Mouse (Mus musculus): ENCODE data around the gene AC124108.1. TPM values are rescaled to one million over a fixed set of nuclear protein-coding genes. Genes with fewer than 3 reads are reported as not detected.

Gene AC124108.1
- polyA plus RNA-seq, 1 experiment from 2014 or later: not detected

GRCm38 (mm10) chr1:132254467-132254866, 63.2 kb downstream of the AC124108.1 start:
- Histone ChIP-seq H3K4me3 (ENCODE audit: control insufficient read depth in 1 of 2, insufficient read depth in 1 of 2, low read depth in 1 of 2, low read length in 2 of 2) (no peak overlapping the region), H3K9me3 (ENCODE audit: control insufficient read depth, low read length) (no peaks in the 10 kb centered on the region), H3K4me1 (ENCODE audit: control insufficient read depth in 2 of 2, insufficient read depth in 2 of 2, low read length in 2 of 2) (no peaks in the 10 kb centered on the region), H3K36me3 (ENCODE audit: control insufficient read depth, insufficient read depth, low read length) (no peaks in the 10 kb centered on the region), H3K27me3 (ENCODE audit: control insufficient read depth, insufficient read depth, low read length) (no peaks in the 10 kb centered on the region), H3K27ac (replicated peaks in 1 of 2; ENCODE audit: control insufficient read depth in 1 of 2, insufficient read depth in 1 of 2, low read depth in 2 of 2, low read length in 2 of 2) (no peak overlapping the region), H3K9ac (ENCODE audit: low read length) (no peak overlapping the region), H3K4me2 (ENCODE audit: low read length) (no peak overlapping the region)
- ATAC-seq (ENCODE audit: insufficient number of reproducible peaks, insufficient read depth, low FRiP score, low read depth): no peak
- WGBS: 82% methylated on average over 6 of the region's 6 CpGs

MicroRNA genes within 50 kb of the gene (microRNA counts, 519-probe panel; counts per million panel counts)
- 322 counts per million, percentile 70 among the panel's probes with 10 or more counts for microRNA mmu-miR-135b

Small RNA genes within 50 kb of the gene (microRNA-seq; reads per million reads assigned to microRNA genes)
- 3.6 reads per million, percentile 9 among the genes with 10 or more reads in this experiment for gene Mir135b

Other genes with a start within 250 kb of the AC124108.1 start
- 3.1 and 3.7 TPM in 2 replicates for gene Slc45a3, start 228.5 kb upstream of the AC124108.1 start, polyA plus RNA-seq (2014; fragmentation: Nextera tagmentation; extraction: Ambion mirVana)
- gene Elk4, start 183.8 kb upstream of the AC124108.1 start, polyA plus RNA-seq (2014; fragmentation: Nextera tagmentation; extraction: Ambion mirVana): 24.7 and 26.1 TPM in 2 replicates
- gene Mfsd4a, start 123.4 kb upstream of the AC124108.1 start, polyA plus RNA-seq (2014; fragmentation: Nextera tagmentation; extraction: Ambion mirVana): 12.6 and 13.3 TPM in 2 replicates
- gene Cdk18, start 51.8 kb upstream of the AC124108.1 start, polyA plus RNA-seq (2014; fragmentation: Nextera tagmentation; extraction: Ambion mirVana): 2.7 and 2.9 TPM in 2 replicates
- gene Lemd1, start within 50 bp of the AC124108.1 start, polyA plus RNA-seq (2014; fragmentation: Nextera tagmentation; extraction: Ambion mirVana): not detected in 2 replicates
- gene Gm10188, start 38.3 kb downstream of the AC124108.1 start, polyA plus RNA-seq (2014; fragmentation: Nextera tagmentation; extraction: Ambion mirVana): not detected in 2 replicates
- 0.50 and 1.5 TPM in 2 replicates for gene Klhdc8a, start 107.2 kb downstream of the AC124108.1 start, polyA plus RNA-seq (2014; fragmentation: Nextera tagmentation; extraction: Ambion mirVana)
- gene Nuak2, start 124.7 kb downstream of the AC124108.1 start, polyA plus RNA-seq (2014; fragmentation: Nextera tagmentation; extraction: Ambion mirVana): 1.5 and 2.2 TPM in 2 replicates
- 8.1 and 10.1 TPM in 2 replicates for gene Tmcc2, start 199.8 kb downstream of the AC124108.1 start, polyA plus RNA-seq (2014; fragmentation: Nextera tagmentation; extraction: Ambion mirVana)
- gene Dstyk, start 226.1 kb downstream of the AC124108.1 start, polyA plus RNA-seq (2014; fragmentation: Nextera tagmentation; extraction: Ambion mirVana): 11.4 and 12.2 TPM in 2 replicates